Mouse (Mus musculus) cerebellum, adult 8-10 months (tissue): Measurements from ENCODE around the gene Vcam1.

Source experiments
- DNase-seq: peaks from one replicate; pipeline ENCODE4 v3.0.0; 2022

Gene Vcam1

DNA sequence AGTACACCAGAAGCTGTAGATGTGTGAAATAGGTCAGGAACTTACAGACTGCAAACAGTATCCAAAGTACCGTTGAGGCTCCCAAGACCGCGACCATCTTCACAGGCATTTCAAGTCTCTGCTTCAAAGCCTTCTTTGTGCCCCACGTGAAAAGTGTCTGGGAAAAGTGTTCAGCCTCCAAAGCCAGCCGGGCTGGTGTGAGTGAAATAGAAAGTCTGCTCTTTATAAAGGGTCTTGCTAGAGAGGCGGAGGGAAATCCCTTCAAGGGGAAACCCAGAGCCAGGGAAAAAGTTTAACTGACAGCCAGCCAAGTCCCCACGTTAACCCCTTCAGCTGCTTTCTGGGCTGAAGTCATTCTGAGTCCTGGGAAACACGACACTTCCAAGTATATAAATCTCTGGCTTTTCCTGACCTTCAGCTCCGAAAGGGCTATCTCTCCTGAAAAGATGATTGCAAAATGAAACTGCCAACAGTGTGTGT lies at the start of gene Vcam1:
Gene Vcam1, minus strand, starts transcription at position 430 of the 480 bp plus-strand sequence.
- no peak for DNase-seq

DNA sequence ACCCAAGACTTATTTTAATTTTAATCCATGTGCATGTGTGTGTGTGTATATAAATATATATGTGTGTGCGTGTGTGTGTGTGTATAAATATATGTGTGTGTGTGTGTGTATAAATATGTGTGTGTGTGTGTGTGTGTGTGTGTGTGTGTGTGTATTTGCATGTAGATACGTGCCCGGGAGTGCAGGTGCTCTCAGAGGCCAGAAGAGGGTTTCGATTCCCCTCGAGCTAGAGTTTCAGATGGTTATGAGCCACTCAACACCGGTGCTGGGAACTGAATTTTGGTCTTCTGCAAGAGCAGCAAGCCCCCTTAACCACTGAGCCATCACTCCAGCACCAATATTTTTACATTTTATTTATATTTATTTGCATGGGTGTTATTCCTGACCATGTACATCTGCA lies 45.6 kb upstream of the Vcam1 start:
- no peak for DNase-seq

DNA sequence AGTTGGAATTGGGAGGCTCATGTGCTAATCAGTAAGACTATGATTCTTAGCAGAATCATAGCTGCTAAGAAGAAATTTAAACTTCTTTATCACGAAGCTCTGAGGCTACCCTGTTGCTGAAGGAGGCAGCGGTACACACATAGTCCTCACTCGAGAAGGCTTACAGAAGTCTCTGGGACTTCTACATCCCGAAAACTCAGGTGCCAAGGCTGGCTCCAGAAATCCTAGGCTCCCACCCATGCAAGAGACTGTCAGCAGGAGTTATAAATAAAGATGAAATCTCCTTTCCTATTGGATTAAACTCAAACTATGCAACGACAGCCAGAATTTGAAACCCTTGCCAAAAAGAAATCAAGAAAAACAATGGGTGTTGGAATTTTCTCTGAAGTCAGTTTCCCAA lies 42.0 kb upstream of the Vcam1 start:
- DNase-seq, result no peak

DNA sequence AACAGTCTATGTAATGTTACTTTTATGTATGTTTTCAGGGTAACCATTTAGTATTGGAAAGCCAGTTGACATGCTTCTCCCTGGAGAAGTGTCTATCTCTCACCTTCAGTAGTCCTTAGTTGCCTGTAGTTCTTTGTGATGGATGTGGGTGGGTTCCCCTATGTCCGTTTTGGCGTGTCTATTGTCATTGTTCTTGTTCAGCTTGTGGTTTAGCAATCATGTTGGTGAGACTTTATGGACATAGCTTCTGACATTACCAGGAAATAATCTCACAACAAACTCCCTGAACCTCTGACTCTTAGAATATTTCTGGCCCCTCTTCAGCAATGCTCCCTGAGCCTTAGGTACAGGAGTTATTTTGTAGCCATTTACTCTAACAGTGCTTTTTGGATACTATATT lies 38.6 kb upstream of the Vcam1 start:
- no peak for DNase-seq

- no peak for DNase-seq
Measured at GRCm38 (mm10) chr3:116166296-116166695, 36.8 kb upstream of the Vcam1 start.

DNA sequence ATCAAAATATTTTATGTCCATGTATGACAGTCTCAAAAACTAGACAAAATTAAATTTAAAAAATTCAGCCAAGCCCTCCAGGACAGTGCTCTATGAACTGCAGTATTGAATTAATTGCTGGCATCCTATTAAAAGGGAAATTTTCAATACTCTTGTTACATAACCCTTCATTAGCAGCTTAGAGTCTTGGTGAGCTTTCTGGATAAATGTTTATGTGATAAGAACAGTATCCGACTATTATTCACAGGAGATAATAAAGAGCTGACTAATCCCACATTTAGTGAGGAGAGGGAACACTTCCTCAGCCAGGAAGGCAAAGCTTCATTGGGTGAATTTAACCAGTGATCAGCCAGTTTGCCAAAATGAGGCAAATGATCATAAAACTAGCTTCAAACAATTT lies 35.5 kb upstream of the Vcam1 start:
- DNase-seq, result no peak

DNA sequence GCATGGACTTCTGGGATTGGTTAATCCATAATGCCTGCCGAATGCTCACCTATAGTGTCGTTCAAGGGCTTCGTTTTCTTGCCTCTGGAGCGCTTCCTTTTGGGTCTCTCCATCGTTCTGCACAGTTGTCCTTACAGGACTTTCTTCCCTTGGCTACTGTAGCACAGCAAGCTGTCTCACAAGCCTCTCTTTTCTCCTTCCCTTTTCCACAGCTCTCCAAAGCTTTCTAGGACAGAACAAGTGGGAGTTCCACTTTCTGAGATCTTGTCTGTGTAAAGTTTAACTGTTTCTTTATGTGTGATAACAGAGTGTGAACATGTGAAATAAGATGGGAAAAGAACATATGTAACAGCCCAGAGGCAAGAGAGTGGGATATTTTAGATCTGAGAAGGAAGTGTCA lies 34.0 kb upstream of the Vcam1 start:
- no peak for DNase-seq

DNA sequence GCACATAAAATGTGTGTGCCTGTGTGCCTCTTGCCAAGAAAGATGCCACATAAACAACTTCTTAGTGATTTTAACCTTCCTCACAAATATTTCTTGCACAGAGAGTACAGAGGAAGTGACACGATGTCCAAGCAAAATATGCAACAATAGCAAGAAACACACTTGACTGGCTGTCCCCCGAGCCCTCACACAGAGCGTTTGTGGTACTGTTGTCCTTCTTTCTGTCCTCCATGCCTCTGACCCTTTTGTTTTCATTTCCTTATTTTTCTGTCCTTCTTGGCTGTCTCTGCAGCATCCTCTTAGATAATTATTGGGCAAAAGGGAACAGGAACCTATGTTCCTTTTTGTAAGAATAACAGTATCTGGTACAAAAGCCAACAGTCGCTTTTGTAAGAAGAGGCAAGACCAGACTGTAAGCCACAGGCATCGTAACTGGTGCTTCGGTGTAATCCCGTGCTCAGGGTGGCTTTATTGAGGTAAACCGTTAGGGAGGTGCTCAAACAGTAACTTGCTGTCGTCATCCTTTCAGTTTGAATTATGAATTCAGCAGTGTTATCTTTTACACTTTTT lies 32.7 kb upstream of the Vcam1 start:
- no peak for DNase-seq

DNA sequence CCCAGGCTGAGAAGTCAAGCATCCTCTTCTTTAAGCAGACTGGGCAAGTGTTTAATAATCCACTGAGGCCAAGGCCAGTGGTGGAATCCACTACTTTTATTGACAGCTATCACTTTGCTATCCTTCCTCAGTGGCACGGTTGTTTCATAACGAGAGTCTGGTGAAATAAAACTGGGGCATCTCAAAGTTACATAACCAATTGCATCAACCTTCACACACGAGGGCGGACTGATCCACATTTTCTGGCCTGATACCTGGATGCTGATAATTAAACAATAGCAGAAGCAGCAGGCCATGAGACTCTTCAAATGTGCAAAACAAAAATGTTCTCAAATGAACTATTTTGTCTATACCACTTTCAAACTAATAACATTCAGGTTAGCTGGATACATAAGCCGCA lies 29.9 kb upstream of the Vcam1 start:
- no peak for DNase-seq

- no peak for DNase-seq
Measured at GRCm38 (mm10) chr3:116157447-116157990, 28.0 kb upstream of the Vcam1 start.

DNA sequence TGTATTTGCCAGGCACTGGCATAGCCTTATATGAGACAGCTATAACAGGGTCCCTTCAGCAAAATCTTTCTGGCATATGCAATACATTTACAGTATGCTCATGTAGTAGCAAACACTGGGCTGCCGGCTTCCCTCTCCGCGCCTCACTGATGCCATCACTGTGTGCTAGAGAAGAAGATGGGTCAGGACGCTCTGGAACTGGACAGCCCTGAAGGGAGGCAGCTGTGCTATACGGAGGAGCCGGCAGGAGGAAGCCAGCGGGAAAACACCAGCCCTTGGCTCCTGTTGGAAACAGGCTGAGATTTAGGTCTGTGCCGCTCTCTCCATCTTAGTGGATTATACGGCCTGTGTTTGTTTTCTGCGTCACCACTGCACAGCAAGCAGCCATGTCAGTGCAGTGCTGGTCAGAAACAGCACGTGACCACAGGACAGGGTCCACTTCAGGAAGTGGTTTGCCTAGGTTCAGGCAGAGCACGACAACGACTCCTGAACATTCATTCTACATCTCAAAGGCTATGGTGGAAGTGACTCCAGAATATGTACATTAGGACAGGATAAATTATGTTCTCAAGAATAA lies 20.7 kb upstream of the Vcam1 start:
- no peak for DNase-seq

DNA sequence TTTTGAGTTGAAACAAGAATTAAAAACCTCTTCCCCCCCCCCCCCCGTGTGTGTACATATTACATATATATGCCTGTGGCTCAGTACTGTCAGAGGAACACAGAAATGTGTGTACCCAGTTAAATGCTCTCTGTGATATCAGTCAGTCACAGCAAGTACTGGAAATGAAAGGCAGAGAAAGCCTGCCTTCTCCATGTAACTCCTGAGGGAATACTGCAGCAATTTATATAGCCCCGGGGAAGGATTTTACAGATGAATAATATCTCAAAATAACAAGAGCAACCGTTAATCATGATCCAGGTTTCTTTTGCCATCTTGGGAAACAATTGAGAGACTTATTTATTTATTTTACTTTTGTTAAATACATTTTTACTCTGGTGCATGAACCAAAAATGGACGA lies 19.6 kb upstream of the Vcam1 start:
- no peak for DNase-seq

DNA sequence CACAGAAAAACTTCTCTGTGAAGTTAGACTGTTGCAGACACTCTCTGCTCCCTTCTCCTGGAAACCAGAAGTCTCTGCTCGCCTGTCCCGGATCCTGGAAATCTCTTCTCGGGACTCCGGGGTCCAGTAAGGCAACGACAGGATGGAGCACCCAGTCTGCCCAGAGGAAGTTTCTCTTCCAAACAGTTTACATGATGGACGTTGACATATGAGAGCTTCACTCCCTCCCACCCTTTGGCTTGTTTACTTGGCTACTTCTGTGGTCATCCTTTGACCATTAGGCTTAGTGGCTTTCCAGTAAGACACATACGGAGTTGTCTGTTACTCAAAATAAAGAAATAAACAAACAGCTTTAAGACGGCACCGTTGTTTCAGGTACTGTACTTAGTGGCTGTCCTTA lies 19.2 kb upstream of the Vcam1 start:
- no peak for DNase-seq

- DNase-seq, result no peak
Measured at GRCm38 (mm10) chr3:116141226-116141625, 11.7 kb upstream of the Vcam1 start.

DNA sequence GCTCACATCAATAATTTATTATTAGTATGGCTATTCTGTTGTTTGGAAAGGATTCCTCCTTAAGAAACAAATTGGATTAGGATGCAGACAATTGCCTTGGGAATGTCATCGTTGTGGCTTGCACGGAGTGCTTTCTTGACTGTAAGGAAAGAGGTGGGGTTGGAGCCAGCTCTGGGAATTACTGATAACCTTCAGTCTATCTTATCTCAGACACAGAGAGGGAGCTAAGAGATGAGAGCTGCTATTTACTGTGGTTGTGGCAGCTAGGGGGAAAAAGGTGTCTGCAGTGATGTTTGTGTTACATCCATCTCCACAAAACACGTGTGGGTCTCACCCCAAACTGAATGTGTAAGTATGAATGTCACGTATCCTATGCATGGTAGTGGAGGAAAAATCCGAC lies 9.5 kb upstream of the Vcam1 start:
- no peak for DNase-seq

DNA sequence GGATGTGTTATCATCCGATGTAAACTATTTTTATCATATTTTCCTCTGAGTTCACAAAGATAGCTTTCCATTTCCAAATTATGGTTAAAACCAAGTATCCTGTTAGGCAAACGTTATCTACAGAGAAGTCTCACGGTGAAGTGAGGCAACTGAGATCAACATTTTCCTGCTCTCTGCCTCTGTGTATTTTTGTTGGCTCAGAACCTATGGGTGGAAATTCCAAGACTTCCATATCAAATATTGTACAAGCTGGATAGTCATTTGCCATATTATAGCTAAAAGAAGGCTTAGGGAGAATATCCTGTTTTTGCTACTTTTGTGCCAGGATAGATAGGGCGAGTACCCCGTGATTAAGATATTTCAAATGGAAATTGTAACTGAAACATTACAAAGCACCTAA lies 8.6 kb upstream of the Vcam1 start:
- DNase-seq, result no peak

DNA sequence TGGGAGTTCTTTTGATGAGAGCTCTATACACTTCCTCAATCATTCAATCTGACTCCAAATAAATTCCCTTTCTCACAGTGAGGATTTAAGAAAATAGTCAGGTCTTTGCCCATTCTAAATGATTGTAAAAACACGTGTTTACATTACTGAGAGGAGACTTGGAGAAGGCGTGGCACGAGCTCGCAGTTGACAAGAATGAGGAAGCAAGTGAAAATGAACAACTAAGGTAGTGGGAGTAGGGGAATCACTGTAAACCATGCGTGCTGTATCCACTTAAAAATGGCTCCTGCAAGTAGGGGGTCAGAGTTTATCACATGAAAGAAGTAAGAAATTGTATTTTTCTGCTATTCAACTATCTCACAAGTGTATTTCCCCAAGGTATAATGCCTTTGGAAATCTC lies 3.9 kb upstream of the Vcam1 start:
- DNase-seq, result no peak

DNA sequence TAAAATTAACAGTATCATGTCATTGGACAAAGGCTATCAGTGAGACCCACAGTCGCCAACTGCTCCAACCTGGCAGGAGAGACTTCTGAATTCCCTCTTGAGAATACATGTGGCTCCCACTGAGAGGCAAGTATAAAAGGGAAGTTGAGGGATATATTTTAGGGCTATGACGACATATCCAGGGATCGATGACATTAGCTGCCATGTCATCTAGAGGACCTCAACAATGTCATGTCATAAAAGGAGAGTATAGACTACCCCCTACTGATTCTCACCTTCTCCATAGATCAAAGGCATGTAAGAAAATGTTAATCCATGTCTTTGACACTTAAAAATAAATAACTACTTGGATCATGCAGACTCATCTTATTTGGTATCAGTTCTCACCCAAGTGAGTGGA lies 1.2 kb upstream of the Vcam1 start:
- DNase-seq, result no peak

DNA sequence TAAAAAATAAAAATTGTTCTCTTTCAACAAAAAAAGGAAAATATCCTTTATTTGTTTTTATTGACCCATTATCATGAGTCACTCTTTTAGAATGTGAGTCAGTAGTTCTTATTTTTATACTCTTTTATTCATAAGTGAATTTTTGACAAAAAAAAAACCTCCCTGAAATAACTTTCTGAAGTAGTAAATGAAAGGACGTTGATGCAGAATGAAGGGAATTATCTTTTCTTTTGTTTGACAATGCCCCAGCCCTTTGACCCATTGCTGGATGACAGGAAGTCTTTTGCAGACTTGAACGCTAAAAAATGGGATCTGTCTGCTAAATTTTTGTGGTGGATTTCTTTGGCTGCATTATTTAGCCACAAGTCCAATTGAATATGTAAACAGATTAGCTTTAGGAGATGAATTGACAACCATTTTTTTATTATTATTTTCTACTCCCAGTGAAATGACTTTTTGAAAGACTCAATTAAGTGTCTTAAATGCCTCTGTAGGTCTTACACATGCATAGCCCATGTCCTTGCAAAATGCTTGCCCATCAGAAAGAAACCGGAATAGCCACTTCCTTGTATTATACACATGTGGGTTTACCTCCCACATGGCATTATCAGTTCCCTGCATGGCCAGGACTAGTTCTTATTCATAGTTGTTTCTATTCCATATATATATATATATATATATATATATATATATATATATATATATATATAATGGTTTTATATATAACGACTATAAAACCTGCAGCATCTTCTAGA lies 530 bp upstream of the Vcam1 start:
- no peak for DNase-seq

GRCm38 (mm10) chr3:116128311-116129204 lies 930 bp downstream of the Vcam1 start:
- no peak for DNase-seq

- DNase-seq, result no peak
Measured at GRCm38 (mm10) chr3:116127836-116128235, 1.7 kb downstream of the Vcam1 start.

DNA sequence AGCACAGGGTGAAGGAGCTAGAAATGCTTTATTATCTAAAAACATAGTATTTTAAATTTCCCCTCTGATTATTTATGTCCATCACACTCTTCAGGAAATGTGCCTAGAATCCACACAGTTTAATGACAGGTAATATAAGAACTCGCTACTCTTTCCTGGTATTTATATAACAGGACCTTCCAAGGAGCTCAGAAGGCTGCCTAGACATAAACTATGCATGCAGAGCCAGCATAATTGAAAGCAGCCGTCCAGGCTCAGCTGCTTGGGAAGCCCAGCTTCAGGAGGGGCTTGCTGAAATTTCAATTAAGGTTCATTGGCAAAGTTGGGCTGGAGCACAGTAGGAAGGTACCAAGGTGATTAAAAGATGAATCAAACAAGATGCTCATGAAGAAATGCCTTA lies 2.2 kb downstream of the Vcam1 start:
- DNase-seq, result no peak

GRCm38 (mm10) chr3:116126508-116127190 lies 2.8 kb downstream of the Vcam1 start:
- DNase-seq, result no peak
